Mouse (Mus musculus): ENCODE results near the gene Acsl1. TPM values are rescaled to one million over a fixed set of nuclear protein-coding genes. Genes with fewer than 3 reads are reported as not detected.
A peak's percentile ranks its signal among the peaks of the same experiment; 100 is the strongest.

The Acsl1 gene
- total RNA-seq, 1 experiment from 2014 or later: 295 TPM

GRCm38 (mm10) chr8:46475404-46475803 is 4.6 kb downstream of the Acsl1 start:
- no peak for DNase-seq

- no peak for DNase-seq
Observed at GRCm38 (mm10) chr8:46475942-46476341, 5.1 kb downstream of the Acsl1 start.

GRCm38 (mm10) chr8:46477747-46478458 is 7.1 kb downstream of the Acsl1 start:
- DNase-seq: no peak

GRCm38 (mm10) chr8:46478783-46479182 is 7.9 kb downstream of the Acsl1 start:
- no peak for DNase-seq

- DNase-seq: no peak
Observed at GRCm38 (mm10) chr8:46479794-46480532, 9.1 kb downstream of the Acsl1 start.

GRCm38 (mm10) chr8:46480533-46480900 is 9.7 kb downstream of the Acsl1 start:
- DNase-seq: no peak

GRCm38 (mm10) chr8:46482771-46483170 is 11.9 kb downstream of the Acsl1 start:
- DNase-seq: no peak

- DNase-seq: no peak
Observed at GRCm38 (mm10) chr8:46483247-46483646, 12.4 kb downstream of the Acsl1 start.

- DNase-seq: no peak
Observed at GRCm38 (mm10) chr8:46484077-46484476, 13.2 kb downstream of the Acsl1 start.

GRCm38 (mm10) chr8:46484931-46485463 is 14.2 kb downstream of the Acsl1 start:
- DNase-seq: no peak

GRCm38 (mm10) chr8:46488085-46488561 is 17.3 kb downstream of the Acsl1 start:
- DNase-seq: no peak

GRCm38 (mm10) chr8:46489196-46489595 is 18.4 kb downstream of the Acsl1 start:
- DNase-seq: no peak

GRCm38 (mm10) chr8:46490250-46490649 is 19.4 kb downstream of the Acsl1 start:
- DNase-seq: no peak

GRCm38 (mm10) chr8:46490821-46491220 is 20.0 kb downstream of the Acsl1 start:
- DNase-seq: peak; percentile 65

GRCm38 (mm10) chr8:46493495-46494170 is 22.8 kb downstream of the Acsl1 start:
- DNase-seq: no peak

- no peak for DNase-seq
Observed at GRCm38 (mm10) chr8:46496852-46497251, 26.0 kb downstream of the Acsl1 start.

- DNase-seq: no peak
Observed at GRCm38 (mm10) chr8:46497314-46498011, 26.6 kb downstream of the Acsl1 start.

- no peak for DNase-seq
Observed at GRCm38 (mm10) chr8:46499376-46500061, 28.7 kb downstream of the Acsl1 start.

- DNase-seq: no peak
Observed at GRCm38 (mm10) chr8:46502333-46503071, 31.7 kb downstream of the Acsl1 start.

GRCm38 (mm10) chr8:46503072-46503695 is 32.3 kb downstream of the Acsl1 start:
- DNase-seq: no peak
